Mouse (Mus musculus): ENCODE results near the gene Satb2. TPM values are rescaled to one million over a fixed set of nuclear protein-coding genes. Genes with fewer than 3 reads are reported as not detected.

Gene Satb2
- polyA plus RNA-seq, 1 experiment from 2014 or later = 2.1 TPM

Small RNA genes lying within 50 kb of the gene (microRNA-seq; reads per million reads assigned to microRNA genes)
- gene Gm23943 = not detected
